Mouse (Mus musculus) cerebellum, postnatal 36 days (tissue): Measurements from ENCODE around the gene Edc4.

Experiments used
- DNase-seq, 2 experiments: peaks; one replicate each; pipeline ENCODE4 v3.0.0; 2021 to 2022; ENCODE audit warnings: mixed read lengths in 2 of 2

The Edc4 gene

GRCm38 (mm10) chr8:105874301-105874700 lies 6.4 kb upstream of the Edc4 start:
- DNase-seq: peak; percentile 43 to 66

GRCm38 (mm10) chr8:105889756-105890465 lies 9.2 kb downstream of the Edc4 start:
- DNase-seq: no peak

- DNase-seq: no peak
These were observed 10.2 kb downstream of the Edc4 start for GRCm38 (mm10) chr8:105890870-105891269.

- DNase-seq: no peak
These were observed 11.8 kb downstream of the Edc4 start for GRCm38 (mm10) chr8:105892432-105892831.

GRCm38 (mm10) chr8:105893339-105893738 lies 12.7 kb downstream of the Edc4 start, which contains the start of gene Nrn1l:
TSS of gene Nrn1l (plus strand) at chr8:105893567.
- peak in 1 of 2 experiments; percentile 36 for DNase-seq

- DNase-seq: no peak
These were observed 17.3 kb downstream of the Edc4 start for GRCm38 (mm10) chr8:105897801-105898480.

- peak; percentile 91 for DNase-seq
These were observed 19.7 kb downstream of the Edc4 start, which contains the start of gene Pskh1 for GRCm38 (mm10) chr8:105900180-105900940. TSS of gene Pskh1 (plus strand) at chr8:105900441.

- DNase-seq: no peak
These were observed 20.4 kb downstream of the Edc4 start for GRCm38 (mm10) chr8:105900941-105901616.

GRCm38 (mm10) chr8:105919390-105919789 lies 38.7 kb downstream of the Edc4 start:
- no peak for DNase-seq

GRCm38 (mm10) chr8:105925123-105925522 lies 44.4 kb downstream of the Edc4 start:
- DNase-seq: no peak

GRCm38 (mm10) chr8:105930602-105931001 lies 49.9 kb downstream of the Edc4 start:
- DNase-seq: peak; percentile 84 to 85

GRCm38 (mm10) chr8:105931271-105931670 lies 50.6 kb downstream of the Edc4 start:
- no peak for DNase-seq

GRCm38 (mm10) chr8:105932525-105932924 lies 51.8 kb downstream of the Edc4 start:
- no peak for DNase-seq

GRCm38 (mm10) chr8:105933762-105934161 lies 53.1 kb downstream of the Edc4 start, which contains the start of gene Ctrl:
TSS of gene Ctrl (minus strand) at chr8:105933862.
- no peak for DNase-seq

GRCm38 (mm10) chr8:105935105-105935504 lies 54.4 kb downstream of the Edc4 start:
- no peak for DNase-seq

- no peak for DNase-seq
These were observed 55.4 kb downstream of the Edc4 start for GRCm38 (mm10) chr8:105935863-105936603.

GRCm38 (mm10) chr8:105936866-105937475 lies 56.3 kb downstream of the Edc4 start:
- peak; percentile 84 to 87 for DNase-seq

GRCm38 (mm10) chr8:105937496-105938305 lies 57.0 kb downstream of the Edc4 start:
- DNase-seq: peak; percentile 37 to 48

GRCm38 (mm10) chr8:105938306-105938669 lies 57.6 kb downstream of the Edc4 start, which contains the start of gene Psmb10:
TSS of gene Psmb10 (minus strand) at chr8:105938444.
- no peak for DNase-seq

GRCm38 (mm10) chr8:105942026-105942425 lies 61.3 kb downstream of the Edc4 start:
- DNase-seq: no peak

GRCm38 (mm10) chr8:105942542-105942941 lies 61.9 kb downstream of the Edc4 start:
- DNase-seq: no peak
